Mouse (Mus musculus) hindbrain, embryonic 15.5 days (tissue): ENCODE results near the gene Auh. TPM values are rescaled to one million over a fixed set of nuclear protein-coding genes. Genes with fewer than 3 reads are reported as not detected.

Experiments used
- ATAC-seq: fragments of 200-750 bp; cut with Nextera tagmentation; 2 replicates; pipeline ENCODE4 v1.8.0; 2017; ENCODE audit warnings: low read depth, moderate number of reproducible peaks, moderate TSS enrichment; ENCODE audit not compliant: low FRiP score
- H3K27ac ChIP-seq: fragments of 300-500 bp; sonication (generic); replicated peaks from 2 replicates; pipeline ENCODE4 v1.5.1; 2015; ENCODE audit warnings: mild to moderate bottlenecking, inconsistent platforms
- H3K27me3 ChIP-seq: fragments of 300-500 bp; sonication (generic); 2 replicates; pipeline ENCODE4 v1.6.1; 2015; ENCODE audit warnings: control low read depth, inconsistent platforms
- H3K36me3 ChIP-seq: fragments of 300-500 bp; sonication (generic); 2 replicates; pipeline ENCODE4 v1.6.1; 2015; ENCODE audit warnings: control low read depth, inconsistent platforms
- H3K4me1 ChIP-seq: fragments of 300-500 bp; sonication (generic); replicated peaks from 2 replicates; pipeline ENCODE4 v1.6.1; 2015; ENCODE audit warnings: control low read depth, inconsistent platforms
- H3K4me2 ChIP-seq: fragments of 300-500 bp; sonication (generic); 2 replicates; pipeline ENCODE4 v1.6.1; 2015; ENCODE audit warnings: moderate library complexity, mild to moderate bottlenecking, inconsistent platforms
- H3K4me3 ChIP-seq: fragments of 300-500 bp; sonication (generic); 2 replicates; pipeline ENCODE4 v1.5.1; 2015; ENCODE audit warnings: mild to moderate bottlenecking, inconsistent platforms
- H3K9ac ChIP-seq: fragments of 300-500 bp; sonication (generic); 2 replicates; pipeline ENCODE4 v1.6.1; 2015; ENCODE audit warnings: inconsistent platforms
- H3K9me3 ChIP-seq: fragments of 300-500 bp; sonication (generic); 2 replicates; pipeline ENCODE4 v1.6.1; 2016; ENCODE audit warnings: control low read depth, inconsistent platforms
- WGBS: fragments of 180-500 bp; shearing (Covaris S2); methylation state at CpG from one replicate; pipeline ENCODE4 v1.1.7; 2015; 5-methylcytosine and 5-hydroxymethylcytosine counted together
- polyA plus RNA-seq: library from polyadenylated mRNA; unstranded; fragments of >200 nt; fragmentation: Nextera tagmentation; extraction: Ambion mirVana; gene quantifications from 2 replicates; pipeline ENCODE4 v1.2.1, GENCODE M21; 2015

Gene Auh
- polyA plus RNA-seq, 1 experiment from 2014 or later: 60.1 TPM

GRCm38 (mm10) chr13:52812549-52813515, 116.6 kb downstream of the Auh start:
- Histone ChIP-seq H3K9me3 (no peaks in the 10 kb centered on the region), H3K27ac (no peak overlapping the region), H3K9ac (no peak overlapping the region), H3K27me3 (no peaks in the 10 kb centered on the region), H3K36me3 (no peaks in the 10 kb centered on the region), H3K4me2 (no peak overlapping the region), H3K4me1 (peaks cover 1% of the 10 kb centered on the region; the same call in 1 of the 2 replicates), H3K4me3 (no peak overlapping the region)
- 78% methylated on average over 16 of the region's 16 CpGs for WGBS
- ATAC-seq: no peak

GRCm38 (mm10) chr13:52807722-52808121, 121.8 kb downstream of the Auh start:
- H3K4me1 ChIP-seq: peaks cover 9% of the 10 kb centered on the region; the same call in 1 of the 2 replicates
- 92% methylated on average over 11 of the region's 11 CpGs for WGBS
- H3K36me3 ChIP-seq: no peaks in the 10 kb centered on the region
- no peak overlapping the region for H3K9ac ChIP-seq
- no peaks in the 10 kb centered on the region for H3K27me3 ChIP-seq
- ATAC-seq: no peak
- no peak overlapping the region for H3K27ac ChIP-seq
- H3K9me3 ChIP-seq: no peaks in the 10 kb centered on the region
- no peak overlapping the region for H3K4me3 ChIP-seq
- no peak overlapping the region for H3K4me2 ChIP-seq

GRCm38 (mm10) chr13:52806029-52806428, 123.5 kb downstream of the Auh start:
- H3K27me3 ChIP-seq: no peaks in the 10 kb centered on the region
- H3K9me3 ChIP-seq: no peaks in the 10 kb centered on the region
- ATAC-seq: no peak
- H3K4me3 ChIP-seq: no peak overlapping the region
- no peak overlapping the region for H3K9ac ChIP-seq
- no peak overlapping the region for H3K27ac ChIP-seq
- no peak overlapping the region for H3K4me2 ChIP-seq
- H3K4me1 ChIP-seq: peaks cover 9% of the 10 kb centered on the region; the same call in 1 of the 2 replicates
- no peaks in the 10 kb centered on the region for H3K36me3 ChIP-seq
- WGBS: 51% methylated on average over 4 of the region's 4 CpGs

- Histone ChIP-seq H3K4me3 (no peak overlapping the region), H3K4me1 (peaks cover 9% of the 10 kb centered on the region; the same call in 1 of the 2 replicates), H3K4me2 (no peak overlapping the region), H3K27ac (no peak overlapping the region), H3K9me3 (no peaks in the 10 kb centered on the region), H3K27me3 (no peaks in the 10 kb centered on the region), H3K36me3 (no peaks in the 10 kb centered on the region), H3K9ac (no peak overlapping the region)
- WGBS: 74% methylated on average over 6 of the region's 6 CpGs
- no peak for ATAC-seq
Measured at GRCm38 (mm10) chr13:52805581-52805980, 123.9 kb downstream of the Auh start.

GRCm38 (mm10) chr13:52802482-52802881, 127.0 kb downstream of the Auh start:
- Histone ChIP-seq H3K4me2 (no peak overlapping the region), H3K27ac (no peak overlapping the region), H3K9ac (no peak overlapping the region), H3K4me1 (peaks cover 9% of the 10 kb centered on the region; the same call in 1 of the 2 replicates), H3K36me3 (no peaks in the 10 kb centered on the region), H3K4me3 (no peak overlapping the region), H3K9me3 (no peaks in the 10 kb centered on the region), H3K27me3 (no peaks in the 10 kb centered on the region)
- no peak for ATAC-seq
- WGBS: 83% methylated on average over 4 of the region's 4 CpGs

GRCm38 (mm10) chr13:52800687-52801341, 128.7 kb downstream of the Auh start:
- H3K4me2 ChIP-seq: no peak overlapping the region
- H3K4me1 ChIP-seq: peaks cover 6% of the 10 kb centered on the region; the same call in 1 of the 2 replicates
- ATAC-seq: no peak
- no peaks in the 10 kb centered on the region for H3K36me3 ChIP-seq
- H3K27me3 ChIP-seq: no peaks in the 10 kb centered on the region
- no peak overlapping the region for H3K9ac ChIP-seq
- H3K4me3 ChIP-seq: no peak overlapping the region
- WGBS: 55% methylated on average over 4 of the region's 4 CpGs
- no peaks in the 10 kb centered on the region for H3K9me3 ChIP-seq
- no peak overlapping the region for H3K27ac ChIP-seq

- no peak for ATAC-seq
- no peak overlapping the region for H3K4me2 ChIP-seq
- H3K4me1 ChIP-seq: no peaks in the 10 kb centered on the region
- H3K9me3 ChIP-seq: no peaks in the 10 kb centered on the region
- H3K36me3 ChIP-seq: no peaks in the 10 kb centered on the region
- H3K27ac ChIP-seq: no peak overlapping the region
- no peak overlapping the region for H3K9ac ChIP-seq
- no peak overlapping the region for H3K4me3 ChIP-seq
- H3K27me3 ChIP-seq: no peaks in the 10 kb centered on the region
- 73% methylated on average over 2 of the region's 2 CpGs for WGBS
Measured at GRCm38 (mm10) chr13:52800091-52800490, 129.4 kb downstream of the Auh start.

GRCm38 (mm10) chr13:52794232-52794631, 135.2 kb downstream of the Auh start:
- ATAC-seq: no peak
- H3K36me3 ChIP-seq: no peaks in the 10 kb centered on the region
- H3K27me3 ChIP-seq: no peaks in the 10 kb centered on the region
- 93% methylated on average over 4 of the region's 4 CpGs for WGBS
- no peaks in the 10 kb centered on the region for H3K9me3 ChIP-seq
- no peak overlapping the region for H3K4me2 ChIP-seq
- no peaks in the 10 kb centered on the region for H3K4me1 ChIP-seq
- no peak overlapping the region for H3K9ac ChIP-seq
- H3K27ac ChIP-seq: no peak overlapping the region
- H3K4me3 ChIP-seq: no peak overlapping the region

- no peaks in the 10 kb centered on the region for H3K4me1 ChIP-seq
- WGBS: 92% methylated on average over 13 of the region's 13 CpGs
- no peak overlapping the region for H3K27ac ChIP-seq
- H3K4me2 ChIP-seq: no peak overlapping the region
- H3K9me3 ChIP-seq: no peaks in the 10 kb centered on the region
- H3K36me3 ChIP-seq: no peaks in the 10 kb centered on the region
- H3K9ac ChIP-seq: no peak overlapping the region
- H3K27me3 ChIP-seq: no peaks in the 10 kb centered on the region
- ATAC-seq: no peak
- no peak overlapping the region for H3K4me3 ChIP-seq
Measured at GRCm38 (mm10) chr13:52793434-52793989, 136.0 kb downstream of the Auh start.

GRCm38 (mm10) chr13:52792242-52792844, 137.1 kb downstream of the Auh start:
- no peak for ATAC-seq
- H3K27ac ChIP-seq: no peak overlapping the region
- no peaks in the 10 kb centered on the region for H3K27me3 ChIP-seq
- no peak overlapping the region for H3K4me2 ChIP-seq
- no peak overlapping the region for H3K9ac ChIP-seq
- no peaks in the 10 kb centered on the region for H3K36me3 ChIP-seq
- no peaks in the 10 kb centered on the region for H3K4me1 ChIP-seq
- WGBS: 94% methylated on average over 9 of the region's 9 CpGs
- H3K9me3 ChIP-seq: no peaks in the 10 kb centered on the region
- no peak overlapping the region for H3K4me3 ChIP-seq

- Histone ChIP-seq H3K4me1 (no peaks in the 10 kb centered on the region), H3K27me3 (no peaks in the 10 kb centered on the region), H3K27ac (no peak overlapping the region), H3K4me3 (no peak overlapping the region), H3K9me3 (no peaks in the 10 kb centered on the region), H3K9ac (no peak overlapping the region), H3K36me3 (no peaks in the 10 kb centered on the region), H3K4me2 (no peak overlapping the region)
- no peak for ATAC-seq
- 74% methylated on average over 5 of the region's 5 CpGs for WGBS
Measured at GRCm38 (mm10) chr13:52790894-52791293, 138.6 kb downstream of the Auh start.
